Mouse (Mus musculus): ENCODE results near the gene Plekhh3. TPM values are rescaled to one million over a fixed set of nuclear protein-coding genes. Genes with fewer than 3 reads are reported as not detected.

The Plekhh3 gene
- polyA plus RNA-seq, 1 experiment from 2014 or later, result 12.8 TPM

DNA sequence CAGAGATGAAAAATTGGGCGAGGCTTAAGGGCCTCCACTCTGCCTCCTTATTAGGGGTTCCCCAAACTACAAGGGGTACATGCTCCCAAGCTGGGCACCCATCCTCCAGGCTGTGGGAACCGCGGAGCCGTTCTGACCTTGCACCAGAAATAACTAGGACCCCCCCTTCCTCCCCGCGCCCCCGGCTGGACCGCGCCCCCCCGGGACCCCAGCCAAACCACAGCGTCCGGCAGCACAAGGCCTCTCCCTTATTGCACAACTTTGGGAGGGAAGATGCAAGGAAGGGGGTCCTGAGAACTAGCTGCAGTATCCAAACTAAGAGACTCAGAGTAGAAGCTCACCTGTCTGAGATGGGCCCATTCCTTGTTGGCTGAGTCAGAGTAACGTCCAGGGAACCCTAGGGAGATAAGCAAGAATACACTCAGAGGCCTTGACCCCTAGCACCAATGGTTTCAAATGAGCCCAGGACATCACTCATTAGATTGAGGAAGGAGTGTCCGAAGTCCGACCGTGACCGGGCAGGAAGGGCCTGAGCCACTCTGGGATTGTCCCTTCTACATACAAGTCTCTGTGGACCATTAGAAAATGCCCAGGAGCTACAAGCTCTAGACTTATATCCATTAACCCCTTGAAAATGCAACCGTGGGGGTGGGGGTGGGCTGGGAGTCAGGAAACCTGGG is 2.7 kb downstream of the Plekhh3 start:
- WGBS, result 76% methylated on average over 18 of the region's 18 CpGs
- Histone ChIP-seq H3K9ac (ENCODE audit: low read length) (no peak overlapping the region), H3K27ac (replicated peaks in 1 of 2; ENCODE audit: control insufficient read depth in 1 of 2, insufficient read depth in 1 of 2, low read depth in 2 of 2, low read length in 2 of 2) (no peak overlapping the region), H3K27me3 (ENCODE audit: control insufficient read depth, insufficient read depth, low read length) (peaks cover 39% of the 10 kb centered on the region), H3K4me1 (ENCODE audit: control insufficient read depth in 2 of 2, insufficient read depth in 2 of 2, low read length in 2 of 2) (peaks cover 19 to 37% of the 10 kb centered on the region in 2 experiments), H3K4me3 (ENCODE audit: control insufficient read depth in 1 of 2, insufficient read depth in 1 of 2, low read depth in 1 of 2, low read length in 2 of 2) (no peak overlapping the region), H3K36me3 (ENCODE audit: control insufficient read depth, insufficient read depth, low read length) (peaks cover 49% of the 10 kb centered on the region), H3K9me3 (ENCODE audit: control insufficient read depth, low read length) (no peaks in the 10 kb centered on the region), H3K4me2 (ENCODE audit: low read length) (no peak overlapping the region; the same call in 1 of the 2 replicates)
- no peak for ATAC-seq (ENCODE audit: insufficient number of reproducible peaks, insufficient read depth, low FRiP score, low read depth)

- Histone ChIP-seq H3K36me3 (ENCODE audit: control insufficient read depth, insufficient read depth, low read length) (peaks cover 54% of the 10 kb centered on the region), H3K4me2 (ENCODE audit: low read length) (no peak overlapping the region), H3K27me3 (ENCODE audit: control insufficient read depth, insufficient read depth, low read length) (peaks cover 42% of the 10 kb centered on the region), H3K9ac (ENCODE audit: low read length) (no peak overlapping the region), H3K9me3 (ENCODE audit: control insufficient read depth, low read length) (no peaks in the 10 kb centered on the region), H3K4me3 (ENCODE audit: control insufficient read depth in 1 of 2, insufficient read depth in 1 of 2, low read depth in 1 of 2, low read length in 2 of 2) (no peak overlapping the region), H3K4me1 (ENCODE audit: control insufficient read depth in 2 of 2, insufficient read depth in 2 of 2, low read length in 2 of 2) (peaks cover 15 to 32% of the 10 kb centered on the region in 2 experiments), H3K27ac (replicated peaks in 1 of 2; ENCODE audit: control insufficient read depth in 1 of 2, insufficient read depth in 1 of 2, low read depth in 2 of 2, low read length in 2 of 2) (no peak overlapping the region)
- WGBS, result 59% methylated on average over 8 of the region's 8 CpGs
- ATAC-seq (ENCODE audit: insufficient number of reproducible peaks, insufficient read depth, low FRiP score, low read depth), result no peak
Measured at GRCm38 (mm10) chr11:101167963-101168300, 3.2 kb downstream of the Plekhh3 start.

DNA sequence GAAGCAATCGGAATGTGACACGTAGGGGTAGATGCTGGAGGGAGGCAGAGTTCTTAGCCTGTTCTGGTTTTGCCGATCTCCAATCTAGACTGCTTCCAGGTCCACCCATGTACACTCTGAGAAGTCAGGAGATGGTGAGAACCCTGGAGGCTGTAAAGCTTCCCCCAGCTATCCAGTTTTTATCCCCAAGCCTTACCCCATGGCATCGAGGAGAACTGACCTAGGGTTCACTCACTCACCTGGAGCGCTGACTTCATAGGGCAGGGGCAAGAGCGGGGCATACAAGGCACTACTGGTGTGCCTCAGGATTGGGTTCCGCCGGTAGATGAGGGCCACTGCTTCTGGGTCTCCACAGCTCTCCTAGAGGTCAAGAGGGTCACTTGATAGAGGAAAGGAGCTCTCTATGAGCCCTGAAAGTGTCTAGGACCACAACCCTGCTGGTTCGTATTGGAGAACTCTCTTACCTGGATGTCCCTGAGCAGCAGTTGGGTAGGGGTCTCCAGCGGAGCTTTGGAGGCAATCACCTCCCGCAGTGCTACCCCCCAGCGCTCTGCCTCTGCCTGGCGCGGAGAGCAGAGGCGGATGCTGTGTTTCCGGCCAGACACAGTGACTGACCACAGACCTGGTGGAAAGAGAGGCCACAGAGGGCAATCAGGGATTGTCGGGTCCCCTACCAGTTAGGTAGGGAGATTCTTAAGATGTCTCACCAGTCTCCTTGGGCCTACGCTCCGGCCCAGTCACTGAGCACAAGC is 3.8 kb downstream of the Plekhh3 start:
- H3K4me1 ChIP-seq (ENCODE audit: control insufficient read depth in 2 of 2, insufficient read depth in 2 of 2, low read length in 2 of 2), result peaks cover 14 to 27% of the 10 kb centered on the region in 2 experiments
- no peaks in the 10 kb centered on the region for H3K9me3 ChIP-seq (ENCODE audit: control insufficient read depth, low read length)
- no peak overlapping the region for H3K27ac ChIP-seq (replicated peaks in 1 of 2; ENCODE audit: control insufficient read depth in 1 of 2, insufficient read depth in 1 of 2, low read depth in 2 of 2, low read length in 2 of 2)
- no peak overlapping the region for H3K9ac ChIP-seq (ENCODE audit: low read length)
- peaks cover 42% of the 10 kb centered on the region for H3K27me3 ChIP-seq (ENCODE audit: control insufficient read depth, insufficient read depth, low read length)
- H3K4me2 ChIP-seq (ENCODE audit: low read length), result no peak overlapping the region
- H3K36me3 ChIP-seq (ENCODE audit: control insufficient read depth, insufficient read depth, low read length), result peaks cover 60% of the 10 kb centered on the region
- 75% methylated on average over 19 of the region's 19 CpGs for WGBS
- ATAC-seq (ENCODE audit: insufficient number of reproducible peaks, insufficient read depth, low FRiP score, low read depth), result no peak
- no peak overlapping the region for H3K4me3 ChIP-seq (ENCODE audit: control insufficient read depth in 1 of 2, insufficient read depth in 1 of 2, low read depth in 1 of 2, low read length in 2 of 2)

GRCm38 (mm10) chr11:101166357-101166756 is 4.8 kb downstream of the Plekhh3 start:
- Histone ChIP-seq H3K9me3 (ENCODE audit: control insufficient read depth, low read length) (no peaks in the 10 kb centered on the region), H3K36me3 (ENCODE audit: control insufficient read depth, insufficient read depth, low read length) (peaks cover 70% of the 10 kb centered on the region), H3K4me1 (ENCODE audit: control insufficient read depth in 2 of 2, insufficient read depth in 2 of 2, low read length in 2 of 2) (peaks cover 11 to 21% of the 10 kb centered on the region in 2 experiments), H3K4me3 (ENCODE audit: control insufficient read depth in 1 of 2, insufficient read depth in 1 of 2, low read depth in 1 of 2, low read length in 2 of 2) (no peak overlapping the region), H3K27ac (replicated peaks in 1 of 2; ENCODE audit: control insufficient read depth in 1 of 2, insufficient read depth in 1 of 2, low read depth in 2 of 2, low read length in 2 of 2) (no peak overlapping the region), H3K9ac (ENCODE audit: low read length) (no peak overlapping the region), H3K4me2 (ENCODE audit: low read length) (no peak overlapping the region), H3K27me3 (ENCODE audit: control insufficient read depth, insufficient read depth, low read length) (peaks cover 42% of the 10 kb centered on the region)
- ATAC-seq (ENCODE audit: insufficient number of reproducible peaks, insufficient read depth, low FRiP score, low read depth), result no peak
- 79% methylated on average over 14 of the region's 14 CpGs for WGBS

GRCm38 (mm10) chr11:101164677-101165580 is 6.2 kb downstream of the Plekhh3 start:
- 37% methylated on average over 35 of the region's 35 CpGs for WGBS
- peaks cover 11 to 16% of the 10 kb centered on the region in 2 experiments for H3K4me1 ChIP-seq (ENCODE audit: control insufficient read depth in 2 of 2, insufficient read depth in 2 of 2, low read length in 2 of 2)
- H3K4me2 ChIP-seq (ENCODE audit: low read length), result no peak overlapping the region
- H3K9me3 ChIP-seq (ENCODE audit: control insufficient read depth, low read length), result no peaks in the 10 kb centered on the region
- no peak for ATAC-seq (ENCODE audit: insufficient number of reproducible peaks, insufficient read depth, low FRiP score, low read depth)
- no peak overlapping the region for H3K4me3 ChIP-seq (ENCODE audit: control insufficient read depth in 1 of 2, insufficient read depth in 1 of 2, low read depth in 1 of 2, low read length in 2 of 2)
- H3K36me3 ChIP-seq (ENCODE audit: control insufficient read depth, insufficient read depth, low read length), result peaks cover 72% of the 10 kb centered on the region
- no peak overlapping the region for H3K27ac ChIP-seq (replicated peaks in 1 of 2; ENCODE audit: control insufficient read depth in 1 of 2, insufficient read depth in 1 of 2, low read depth in 2 of 2, low read length in 2 of 2)
- no peak overlapping the region for H3K9ac ChIP-seq (ENCODE audit: low read length)
- peaks cover 42% of the 10 kb centered on the region for H3K27me3 ChIP-seq (ENCODE audit: control insufficient read depth, insufficient read depth, low read length)

DNA sequence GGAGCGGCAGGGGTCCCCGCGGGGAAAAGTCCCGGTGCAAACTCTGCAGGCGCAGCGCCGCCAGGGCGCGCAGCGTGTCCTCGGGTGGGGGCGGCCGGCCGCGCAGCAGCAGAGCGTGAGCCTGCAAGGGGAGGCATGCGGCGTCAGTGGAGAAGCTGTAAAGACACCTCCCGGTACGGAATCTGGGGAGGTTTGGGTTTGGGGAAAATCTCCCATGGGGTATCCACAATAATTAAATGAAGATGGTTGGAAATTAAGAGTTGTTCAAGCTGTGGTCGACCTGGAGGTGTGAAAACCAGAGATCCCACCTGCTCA is 6.8 kb downstream of the Plekhh3 start:
- Histone ChIP-seq H3K27me3 (ENCODE audit: control insufficient read depth, insufficient read depth, low read length) (peaks cover 44% of the 10 kb centered on the region), H3K4me3 (ENCODE audit: control insufficient read depth in 1 of 2, insufficient read depth in 1 of 2, low read depth in 1 of 2, low read length in 2 of 2) (peak overlapping the region; percentile 26 to 34), H3K9ac (ENCODE audit: low read length) (peak overlapping the region; percentile 46; the same call in 1 of the 2 replicates), H3K9me3 (ENCODE audit: control insufficient read depth, low read length) (no peaks in the 10 kb centered on the region), H3K4me1 (ENCODE audit: control insufficient read depth in 2 of 2, insufficient read depth in 2 of 2, low read length in 2 of 2) (peaks cover 8 to 10% of the 10 kb centered on the region in 2 experiments), H3K36me3 (ENCODE audit: control insufficient read depth, insufficient read depth, low read length) (peaks cover 72% of the 10 kb centered on the region), H3K4me2 (ENCODE audit: low read length) (peak overlapping the region; percentile 60), H3K27ac (replicated peaks in 1 of 2; ENCODE audit: control insufficient read depth in 1 of 2, insufficient read depth in 1 of 2, low read depth in 2 of 2, low read length in 2 of 2) (no peak overlapping the region)
- no peak for ATAC-seq (ENCODE audit: insufficient number of reproducible peaks, insufficient read depth, low FRiP score, low read depth)
- WGBS, result 29% methylated on average over 21 of the region's 21 CpGs
